Mouse (Mus musculus): ENCODE results near the gene Gtsf1l.

GRCm38 (mm10) chr2:163079041-163079440 lies 8.6 kb downstream of the Gtsf1l start:
- TF ChIP-seq CTCF (IDR thresholded peaks at IDR 0.05; ENCODE audit: low read depth, low read length): no peak
- no peak for TF ChIP-seq TAL1 (conservative IDR thresholded peaks at IDR 0.05; ENCODE audit: low read depth, low read length)
- no peak for TF ChIP-seq GATA1 (IDR thresholded peaks at IDR 0.05; ENCODE audit: borderline replicate concordance, low read length)
- TF ChIP-seq POLR2AphosphoS5 (IDR thresholded peaks at IDR 0.05; ENCODE audit: insufficient replicate concordance, low read depth, low read length): no peak

Measured in G1E (cell line).